ENCODE assay signal across 11 mouse cellular contexts in the genomic region with DNA sequence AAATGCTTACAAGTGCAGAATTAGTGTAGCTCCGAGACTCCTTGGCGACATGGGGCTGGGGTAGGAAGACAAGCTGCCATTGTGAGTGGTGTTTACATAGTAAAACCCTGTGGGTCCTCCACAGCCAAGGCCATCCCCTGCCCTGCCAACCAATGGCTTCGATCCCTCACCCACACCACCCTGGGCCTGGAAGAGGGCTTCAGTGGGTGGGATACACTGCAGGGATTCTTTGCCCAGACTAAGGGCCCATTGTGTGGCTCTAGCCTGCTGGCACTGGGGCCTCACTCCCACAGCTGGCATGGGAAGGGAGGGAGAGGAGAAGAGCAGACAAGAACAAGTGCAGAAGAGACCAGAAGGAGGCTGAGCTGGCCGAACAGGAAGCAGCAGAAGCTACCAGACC. TPM values are rescaled to one million over a fixed set of nuclear protein-coding genes. Genes with fewer than 3 reads are reported as not detected.
DNase-seq lines count a peak whose midpoint lies in the region; ATAC-seq lines count a peak whose summit lies in the region.
"Had no signal": no experiment of that assay in that cellular context is flagged by ENCODE, and none has a peak within 500 bp of the region (broad histone marks: within the 10 kb centered on the region; RNA-seq: fewer than 3 reads in every experiment).

No protein-coding gene starts in this region.

- no peaks in the 10 kb centered on the region for H3K36me3 ChIP-seq in forebrain, embryonic 12.5 days (replicated peaks)
- H3K36me3 ChIP-seq in forebrain, embryonic 10.5 days (replicated peaks) = no peaks in the 10 kb centered on the region
- H3K36me3 ChIP-seq: embryonic facial prominence, embryonic 13.5 days; limb, embryonic 13.5 days had no signal

- H3K4me2 ChIP-seq in forebrain, embryonic 12.5 days = 0 out of 2 replicates have a peak overlapping the region, but pooled peaks have one; percentile 13

- WGBS in forebrain, embryonic 12.5 days = 72% methylated on average over 4 of the region's 4 CpGs
- whole genome bisulfite sequencing in forebrain, embryonic 10.5 days = 76% methylated on average over 4 of the region's 4 CpGs

- no peaks in the 10 kb centered on the region for H3K9me3 ChIP-seq in forebrain, embryonic 12.5 days
- H3K9me3 ChIP-seq in forebrain, embryonic 10.5 days = no peaks in the 10 kb centered on the region
- H3K9me3 ChIP-seq: embryonic facial prominence, embryonic 13.5 days; limb, embryonic 13.5 days had no signal

- no peak overlapping the region for H3K9ac ChIP-seq in forebrain, embryonic 12.5 days
- H3K9ac ChIP-seq: embryonic facial prominence, embryonic 13.5 days; limb, embryonic 13.5 days had no signal

- H3K4me3 ChIP-seq in forebrain, embryonic 12.5 days (replicated peaks) = no peak overlapping the region
- no peak overlapping the region for H3K4me3 ChIP-seq in forebrain, embryonic 10.5 days

- no peak for ATAC-seq in forebrain, embryonic 12.5 days (ENCODE audit: low FRiP score)

- DNase-seq in forebrain, embryonic 10.5 days (ENCODE audit: extremely low spot score, low spot score) = no peak
- DNase-seq in retina, postnatal 1 day = peak; percentile 43
- DNase-seq in retina, embryonic 14.5 days (ENCODE audit: low spot score) = no peak
- DNase-seq in left cerebral cortex, adult 9 months (ENCODE audit: low spot score in 2 of 2) = peak; percentile 66 to 73
- DNase-seq in right cerebral cortex, postnatal 4 days = peak; percentile 22
- no peak for DNase-seq in gastrocnemius, adult 18-20 months (ENCODE audit: low spot score)
- no peak for DNase-seq in gastrocnemius, postnatal 10 days
- DNase-seq: lung, postnatal 4 days had no signal

- peaks cover 28% of the 10 kb centered on the region for H3K4me1 ChIP-seq in forebrain, embryonic 12.5 days
- H3K4me1 ChIP-seq in forebrain, embryonic 10.5 days = peaks cover 25% of the 10 kb centered on the region

- H3K27ac ChIP-seq in forebrain, embryonic 12.5 days = no peak overlapping the region
- H3K27ac ChIP-seq in forebrain, embryonic 10.5 days = no peak overlapping the region
- H3K27ac ChIP-seq: embryonic facial prominence, embryonic 13.5 days; limb, embryonic 13.5 days had no signal

- no peaks in the 10 kb centered on the region for H3K27me3 ChIP-seq in forebrain, embryonic 12.5 days
- peaks cover 13% of the 10 kb centered on the region for H3K27me3 ChIP-seq in forebrain, embryonic 10.5 days (ENCODE audit: poor library complexity, severe bottlenecking)

RNA-seq across cellular contexts. Expression of a gene that starts 1.1 kb away (rescaled TPM):
- polyA plus RNA-seq in forebrain, embryonic 12.5 days (2016; fragmentation: Nextera tagmentation; extraction: Ambion mirVana) = 41.5 and 41.9 TPM in 2 replicates
- polyA plus RNA-seq in forebrain, embryonic 10.5 days (2016; fragmentation: Nextera tagmentation; extraction: Ambion mirVana) = 12.9 and 15.5 TPM in 2 replicates
- total RNA-seq in gastrocnemius, adult 18-20 months (2021) = 1 to 10 TPM in 1 of 2 experiments, under 1 TPM in 1; 0.98 to 1.2 TPM
- 1 to 10 TPM; 6.8 to 8.3 TPM for total RNA-seq in gastrocnemius, postnatal 10 days (2021)

RNA-seq across cellular contexts. Expression of a gene that starts 29.0 kb away (rescaled TPM):
- 24.4 and 24.7 TPM in 2 replicates for polyA plus RNA-seq in forebrain, embryonic 12.5 days (2016; fragmentation: Nextera tagmentation; extraction: Ambion mirVana)
- 24.8 and 25.6 TPM in 2 replicates for polyA plus RNA-seq in forebrain, embryonic 10.5 days (2016; fragmentation: Nextera tagmentation; extraction: Ambion mirVana)
- total RNA-seq in gastrocnemius, adult 18-20 months (2021) = 1 to 10 TPM; 6.5 to 7.9 TPM
- 1 to 10 TPM; 7.7 to 8.8 TPM for total RNA-seq in gastrocnemius, postnatal 10 days (2021)

RNA-seq across cellular contexts. Expression of a gene that starts 34.9 kb away (rescaled TPM):
- polyA plus RNA-seq in forebrain, embryonic 12.5 days (2016; fragmentation: Nextera tagmentation; extraction: Ambion mirVana) = 5.5 and 5.7 TPM in 2 replicates
- 1.2 and 1.4 TPM in 2 replicates for polyA plus RNA-seq in forebrain, embryonic 10.5 days (2016; fragmentation: Nextera tagmentation; extraction: Ambion mirVana)
- total RNA-seq in gastrocnemius, adult 18-20 months (2021) = not detected
- total RNA-seq in gastrocnemius, postnatal 10 days (2021) = not detected

RNA-seq across cellular contexts. Expression of a gene that starts 52.2 kb away (rescaled TPM):
- 694 and 697 TPM in 2 replicates for polyA plus RNA-seq in forebrain, embryonic 12.5 days (2016; fragmentation: Nextera tagmentation; extraction: Ambion mirVana)
- polyA plus RNA-seq in forebrain, embryonic 10.5 days (2016; fragmentation: Nextera tagmentation; extraction: Ambion mirVana) = 686 and 693 TPM in 2 replicates
- total RNA-seq in gastrocnemius, adult 18-20 months (2021) = 1,000 to 10,000 TPM; 1,174 to 1,300 TPM
- total RNA-seq in gastrocnemius, postnatal 10 days (2021) = 1,000 to 10,000 TPM in 1 of 2 experiments, 100 to 1,000 TPM in 1; 862 to 1,077 TPM

Comparison
In these comparisons a context has a peak if more than half of its experiments do, and no peak if none do; other contexts are left out.
1. DNase-seq: peak in retina, postnatal 1 day (single experiment), left cerebral cortex, adult 9 months (2 of 2) and right cerebral cortex, postnatal 4 days (single experiment); none in forebrain, embryonic 10.5 days (single experiment), retina, embryonic 14.5 days (single experiment), gastrocnemius, adult 18-20 months (single experiment) and gastrocnemius, postnatal 10 days (single experiment).